Mouse (Mus musculus) embryo, embryonic 11 days (tissue): ENCODE data around the gene Erp27.
A peak's percentile ranks its signal among the peaks of the same experiment; 100 is the strongest.
"Not testable (repeated sequence)": the region's sequence is repeated elsewhere in the genome, so short reads cannot be mapped to it uniquely, and the experiment has no call there.

Source experiments
- DNase-seq: peaks from one replicate; pipeline ENCODE4 v3.0.0-alpha.2; 2015

Erp27 gene

GRCm38 (mm10) chr6:136903885-136904470 lies 18.0 kb downstream of the Erp27 start:
- no peak for DNase-seq

DNA sequence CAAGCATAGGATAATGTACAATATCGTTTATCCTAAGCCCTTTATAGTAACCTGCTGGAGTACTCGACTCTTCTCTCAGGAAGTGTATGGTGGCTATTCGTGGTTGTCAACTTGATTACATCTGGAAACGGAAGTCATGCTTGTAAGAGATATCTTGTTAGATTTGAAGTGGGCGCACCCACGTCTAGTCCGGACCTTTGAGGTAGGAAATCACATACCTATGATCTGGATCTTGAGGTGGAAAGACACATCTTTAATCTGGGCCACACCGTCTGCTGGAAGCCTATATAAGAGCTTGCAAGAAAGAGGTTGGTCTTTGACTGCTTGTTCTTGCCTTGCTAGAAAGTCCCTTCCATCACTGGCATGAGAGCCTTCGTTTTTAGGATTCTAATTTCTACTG lies 19.5 kb downstream of the Erp27 start:
- no peak for DNase-seq

DNA sequence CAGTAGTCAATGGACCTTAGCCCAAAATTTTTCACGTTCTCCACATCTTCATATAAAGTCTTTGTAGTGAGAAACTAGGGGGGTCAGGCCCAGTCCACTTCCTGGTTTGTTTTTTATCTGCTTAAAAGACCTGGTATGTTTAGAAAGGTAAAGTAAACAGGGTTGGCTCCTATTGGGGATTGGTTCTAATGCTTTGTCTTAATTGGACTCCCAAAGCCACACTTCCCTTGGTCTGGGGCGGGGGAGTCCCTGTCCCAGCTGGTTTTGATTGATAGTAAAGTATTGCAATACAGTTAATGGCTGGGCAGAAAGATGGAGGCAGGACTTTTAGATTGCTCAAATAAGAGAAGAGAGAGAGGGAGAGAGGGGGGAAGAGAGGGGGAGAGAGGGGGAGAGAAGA lies 21.0 kb downstream of the Erp27 start:
- DNase-seq = no peak

DNA sequence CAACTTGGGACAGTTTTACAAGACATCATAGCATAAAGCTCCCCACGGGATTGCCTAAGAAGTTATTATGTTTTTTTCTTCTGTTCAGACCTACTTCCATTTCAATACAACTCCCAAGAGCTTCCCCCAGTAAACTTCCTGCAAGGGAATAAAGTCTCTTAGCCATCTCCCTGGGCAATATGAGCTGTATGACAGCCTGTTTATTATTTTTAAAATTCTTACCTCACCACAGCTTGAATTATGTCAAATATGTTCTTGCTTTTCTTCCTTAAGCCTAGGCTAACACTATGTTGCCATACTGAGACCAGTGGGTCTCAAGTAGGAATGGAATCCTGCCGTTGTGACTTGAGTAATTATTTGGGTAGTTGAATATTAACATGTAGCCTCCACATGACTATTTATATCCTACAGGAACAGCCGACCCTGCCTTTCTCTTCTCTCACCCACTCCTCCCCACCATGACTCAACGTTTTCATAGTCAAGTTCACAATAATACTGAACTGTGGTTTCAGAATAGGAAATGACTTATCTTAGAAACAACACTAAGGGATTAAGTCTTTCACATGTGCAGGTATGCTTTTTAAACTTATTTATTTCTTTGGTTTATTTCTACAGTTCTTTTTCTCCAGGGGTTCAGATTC lies 21.5 kb downstream of the Erp27 start:
- DNase-seq = no peak

GRCm38 (mm10) chr6:136898954-136899353 lies 23.0 kb downstream of the Erp27 start:
- DNase-seq = no peak

DNA sequence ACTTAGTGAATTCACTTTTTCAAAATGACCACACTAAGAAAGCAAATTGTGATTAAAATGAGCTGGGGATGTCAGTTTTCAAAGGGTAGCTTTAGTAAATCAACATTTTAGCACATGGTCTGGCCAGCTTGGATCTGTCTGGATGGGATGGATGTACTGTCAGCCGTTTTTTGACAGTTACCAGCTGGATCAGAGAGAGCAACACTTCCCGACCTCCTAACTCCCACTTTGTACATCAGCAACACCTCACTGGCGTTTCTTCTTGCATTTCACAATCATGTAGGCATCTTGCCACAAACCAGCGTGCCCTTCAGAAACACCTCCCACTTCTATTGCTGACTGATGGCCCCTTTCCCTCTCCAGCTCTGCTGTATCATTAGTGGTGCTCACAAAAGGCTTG lies 23.8 kb downstream of the Erp27 start:
- DNase-seq = no peak

DNA sequence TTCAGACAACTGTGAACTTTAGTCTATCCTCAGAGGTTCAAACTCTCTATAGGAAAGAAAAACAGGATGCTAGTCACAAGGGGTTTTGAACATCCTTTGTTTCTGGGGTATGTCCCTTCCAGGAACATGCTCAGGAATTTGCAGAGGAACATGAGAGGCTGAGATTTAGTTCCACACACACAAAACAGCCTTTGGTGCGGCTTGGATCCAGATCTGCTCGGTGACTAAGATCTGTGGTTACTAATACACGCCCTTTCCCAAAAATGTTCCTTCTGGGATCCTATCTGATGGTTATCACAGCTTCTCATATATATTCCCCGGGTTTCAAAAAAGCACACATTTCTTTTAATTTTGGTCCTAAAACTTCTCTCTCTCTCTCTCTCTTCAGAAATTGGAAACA lies 24.2 kb downstream of the Erp27 start:
- DNase-seq = no peak

GRCm38 (mm10) chr6:136894532-136895339 lies 27.2 kb downstream of the Erp27 start:
- no peak for DNase-seq

GRCm38 (mm10) chr6:136892002-136892401 lies 30.0 kb downstream of the Erp27 start:
- DNase-seq = no peak

- DNase-seq = no peak
These were observed 32.4 kb downstream of the Erp27 start for GRCm38 (mm10) chr6:136889554-136889953.

GRCm38 (mm10) chr6:136889067-136889466 lies 32.9 kb downstream of the Erp27 start:
- no peak for DNase-seq

DNA sequence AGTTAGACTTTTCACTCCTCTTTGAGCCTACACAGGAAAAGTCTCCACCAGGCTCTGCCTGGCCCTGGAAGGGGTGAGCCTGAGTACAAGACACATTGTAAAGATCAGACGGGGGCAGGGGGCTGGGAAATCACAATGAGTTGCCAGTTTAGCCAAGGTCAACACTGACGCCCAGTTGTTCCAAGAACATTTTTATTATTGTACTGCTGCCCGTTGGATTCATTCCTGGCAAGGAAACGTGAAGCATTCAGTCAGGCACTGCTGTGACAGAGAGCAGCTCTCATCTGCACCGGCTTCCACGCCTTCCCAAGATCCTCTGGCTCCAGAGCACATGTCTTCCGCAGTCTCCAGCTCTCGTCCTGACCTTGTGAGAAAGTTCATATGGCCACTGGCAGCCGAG lies 34.1 kb downstream of the Erp27 start:
- no peak for DNase-seq

GRCm38 (mm10) chr6:136884766-136885165 lies 37.2 kb downstream of the Erp27 start:
- DNase-seq = not testable (repeated sequence)

DNA sequence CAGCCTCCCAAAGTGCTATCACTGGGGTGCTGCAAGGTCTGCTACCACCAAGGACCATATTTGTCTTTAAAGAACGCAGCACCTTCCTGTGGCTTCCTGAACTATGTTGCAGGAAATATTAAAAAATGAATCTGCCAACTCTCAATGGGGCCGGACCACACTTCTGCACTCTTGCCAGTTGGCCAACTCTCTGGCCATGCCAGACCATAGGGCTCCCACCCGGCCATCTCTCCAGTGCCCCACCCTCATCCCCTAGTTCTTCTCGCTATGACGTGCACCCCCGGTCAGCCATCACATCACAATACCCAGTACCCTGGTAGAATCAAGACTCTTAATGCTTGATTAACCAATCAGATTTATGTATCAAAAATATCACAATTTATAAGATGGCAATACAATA lies 38.0 kb downstream of the Erp27 start:
- no peak for DNase-seq

DNA sequence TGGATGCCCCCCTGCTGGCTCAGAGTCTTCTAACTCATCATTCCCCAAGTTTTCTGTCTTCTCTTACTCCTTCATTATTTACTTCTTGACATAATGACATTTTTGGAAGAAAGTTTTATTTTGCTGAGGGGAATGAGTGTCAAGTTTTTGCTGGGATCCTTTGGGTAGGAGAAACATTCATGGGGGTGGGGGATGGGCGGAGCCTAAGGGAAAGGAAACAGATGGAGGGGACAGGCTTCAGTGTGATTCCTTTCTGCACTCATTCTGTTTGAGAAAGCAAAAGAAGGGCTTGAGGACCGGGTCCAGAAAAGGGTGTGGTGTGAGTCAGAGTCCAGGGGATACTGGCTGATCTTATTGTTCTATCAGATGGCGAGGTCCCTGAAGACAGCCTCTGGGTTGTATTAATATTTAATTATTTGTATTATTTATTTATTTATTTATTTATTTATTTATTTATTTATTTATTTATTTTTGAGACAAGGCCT lies 38.5 kb downstream of the Erp27 start:
- DNase-seq = no peak

DNA sequence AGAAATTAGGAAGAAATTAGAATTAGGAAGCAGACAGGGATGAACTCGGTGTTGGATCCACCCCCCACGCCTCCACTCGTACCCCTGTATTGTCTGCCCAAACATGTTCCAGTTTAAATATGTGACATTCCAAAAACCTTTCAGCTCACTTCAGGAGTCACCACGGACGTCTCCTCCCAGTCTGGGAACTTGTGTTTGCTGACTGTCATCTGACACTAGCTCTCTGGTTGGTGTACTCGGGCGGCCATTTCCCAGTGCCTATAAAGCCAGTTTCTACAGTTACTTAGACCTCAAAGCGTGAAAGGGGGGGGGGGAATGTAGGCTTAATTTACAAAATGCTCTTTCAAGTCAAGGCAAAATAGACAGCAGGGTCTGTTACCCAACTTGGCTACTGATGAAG lies 40.3 kb downstream of the Erp27 start:
- DNase-seq = peak; percentile 24

- DNase-seq = peak; percentile 46
These were observed 46.3 kb downstream of the Erp27 start, which contains the start of gene Mgp for GRCm38 (mm10) chr6:136875670-136876069. Gene Mgp (minus strand): TSS chr6:136875823.

GRCm38 (mm10) chr6:136874599-136874998 lies 47.4 kb downstream of the Erp27 start:
- DNase-seq = no peak

DNA sequence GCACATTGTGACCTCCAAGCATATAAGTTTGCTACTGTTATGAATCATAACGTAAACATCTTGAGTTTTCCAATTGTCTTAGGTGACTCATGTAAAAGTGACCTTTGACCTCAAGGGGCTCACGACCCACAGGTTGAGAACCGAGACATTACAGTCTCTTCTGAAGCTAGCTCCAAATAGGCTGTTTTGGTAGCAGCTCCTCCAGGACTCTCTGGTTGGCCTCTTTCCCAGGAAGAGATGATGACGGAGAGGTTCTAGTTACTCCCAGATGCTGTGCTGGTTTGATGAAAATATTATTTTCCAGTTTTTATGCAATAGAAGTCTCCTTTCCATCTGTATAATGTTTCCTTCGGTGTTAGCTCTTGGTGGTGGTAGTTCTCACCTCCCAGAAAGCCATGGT lies 53.1 kb downstream of the Erp27 start:
- no peak for DNase-seq

GRCm38 (mm10) chr6:136866150-136866549 lies 55.8 kb downstream of the Erp27 start:
- no peak for DNase-seq

GRCm38 (mm10) chr6:136865360-136865759 lies 56.6 kb downstream of the Erp27 start:
- no peak for DNase-seq

- peak; percentile 84 for DNase-seq
These were observed 61.0 kb downstream of the Erp27 start for GRCm38 (mm10) chr6:136861020-136861419.

GRCm38 (mm10) chr6:136858420-136858819 lies 63.6 kb downstream of the Erp27 start:
- no peak for DNase-seq

GRCm38 (mm10) chr6:136857873-136858260 lies 64.1 kb downstream of the Erp27 start:
- DNase-seq = no peak
